Mouse (Mus musculus): ENCODE measurements around the gene Smarce1. TPM values are rescaled to one million over a fixed set of nuclear protein-coding genes. Genes with fewer than 3 reads are reported as not detected.

Gene Smarce1
- polyA plus RNA-seq, 1 experiment: 37.0 TPM

DNA sequence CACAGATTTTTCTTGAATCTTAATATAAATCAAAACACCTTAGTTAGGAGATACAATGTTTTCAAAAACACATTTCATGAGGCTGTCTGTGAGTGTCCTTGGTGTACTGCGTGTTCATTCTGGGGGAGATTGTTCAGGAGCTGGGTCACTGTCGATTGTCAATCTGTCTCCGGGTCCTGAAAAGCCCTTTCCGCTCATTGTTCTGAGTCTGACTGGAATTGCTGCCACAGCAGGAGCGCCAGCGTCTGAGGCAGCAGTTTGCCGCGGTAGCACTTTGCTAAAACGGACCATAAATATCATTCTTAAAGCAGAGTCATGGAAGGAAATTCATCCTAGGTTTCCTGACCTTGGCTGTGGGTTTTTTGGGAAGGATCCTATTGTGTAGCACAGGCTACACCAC lies 35.0 kb upstream of the Smarce1 start:
- WGBS: 37% methylated on average over 9 of the region's 9 CpGs
- no peak for DNase-seq
- Histone ChIP-seq H3K4me1 (replicated peaks; ENCODE audit: control insufficient read depth, insufficient read depth, low read length) (no peaks in the 10 kb centered on the region), H3K27me3 (ENCODE audit: control insufficient read depth, insufficient read depth, low read length) (no peaks in the 10 kb centered on the region; the same call in 1 of the 2 replicates), H3K36me3 (ENCODE audit: control insufficient read depth, insufficient read depth, low read length) (no peaks in the 10 kb centered on the region), H3K4me3 (ENCODE audit: control insufficient read depth, insufficient read depth, low read length) (no peak overlapping the region), H3K27ac (ENCODE audit: control insufficient read depth, insufficient read depth, low read length) (no peak overlapping the region)
- no peak for TF ChIP-seq POLR2A (IDR thresholded peaks at IDR 0.05; ENCODE audit: control insufficient read depth, extremely low read depth, insufficient read depth, low read length, poor library complexity)
- no peak for TF ChIP-seq CTCF (IDR thresholded peaks at IDR 0.05; ENCODE audit: borderline replicate concordance, control insufficient read depth, extremely low read depth, insufficient read depth, low read length, poor library complexity)

GRCm38 (mm10) chr11:99265220-99265619 lies 34.4 kb upstream of the Smarce1 start:
- DNase-seq: no peak
- no peak overlapping the region for H3K4me3 ChIP-seq (ENCODE audit: control insufficient read depth, insufficient read depth, low read length)
- no peaks in the 10 kb centered on the region for H3K4me1 ChIP-seq (replicated peaks; ENCODE audit: control insufficient read depth, insufficient read depth, low read length)
- WGBS: 77% methylated on average over 9 of the region's 9 CpGs
- no peak overlapping the region for H3K27ac ChIP-seq (ENCODE audit: control insufficient read depth, insufficient read depth, low read length)
- H3K36me3 ChIP-seq (ENCODE audit: control insufficient read depth, insufficient read depth, low read length): no peaks in the 10 kb centered on the region
- TF ChIP-seq CTCF (IDR thresholded peaks at IDR 0.05; ENCODE audit: borderline replicate concordance, control insufficient read depth, extremely low read depth, insufficient read depth, low read length, poor library complexity): no peak
- TF ChIP-seq POLR2A (IDR thresholded peaks at IDR 0.05; ENCODE audit: control insufficient read depth, extremely low read depth, insufficient read depth, low read length, poor library complexity): no peak
- no peaks in the 10 kb centered on the region; the same call in 1 of the 2 replicates for H3K27me3 ChIP-seq (ENCODE audit: control insufficient read depth, insufficient read depth, low read length)

- no peak overlapping the region for H3K27ac ChIP-seq (ENCODE audit: control insufficient read depth, insufficient read depth, low read length)
- H3K4me1 ChIP-seq (replicated peaks; ENCODE audit: control insufficient read depth, insufficient read depth, low read length): peaks cover 8% of the 10 kb centered on the region
- TF ChIP-seq POLR2A (IDR thresholded peaks at IDR 0.05; ENCODE audit: control insufficient read depth, extremely low read depth, insufficient read depth, low read length, poor library complexity) (no peak), CTCF (IDR thresholded peaks at IDR 0.05; ENCODE audit: borderline replicate concordance, control insufficient read depth, extremely low read depth, insufficient read depth, low read length, poor library complexity) (no peak)
- no peak for DNase-seq
- no peaks in the 10 kb centered on the region for H3K27me3 ChIP-seq (ENCODE audit: control insufficient read depth, insufficient read depth, low read length)
- 85% methylated on average over 4 of the region's 4 CpGs for WGBS
- H3K36me3 ChIP-seq (ENCODE audit: control insufficient read depth, insufficient read depth, low read length): no peaks in the 10 kb centered on the region
- no peak overlapping the region for H3K4me3 ChIP-seq (ENCODE audit: control insufficient read depth, insufficient read depth, low read length)
Measured at GRCm38 (mm10) chr11:99256213-99256612, 25.4 kb upstream of the Smarce1 start.

DNA sequence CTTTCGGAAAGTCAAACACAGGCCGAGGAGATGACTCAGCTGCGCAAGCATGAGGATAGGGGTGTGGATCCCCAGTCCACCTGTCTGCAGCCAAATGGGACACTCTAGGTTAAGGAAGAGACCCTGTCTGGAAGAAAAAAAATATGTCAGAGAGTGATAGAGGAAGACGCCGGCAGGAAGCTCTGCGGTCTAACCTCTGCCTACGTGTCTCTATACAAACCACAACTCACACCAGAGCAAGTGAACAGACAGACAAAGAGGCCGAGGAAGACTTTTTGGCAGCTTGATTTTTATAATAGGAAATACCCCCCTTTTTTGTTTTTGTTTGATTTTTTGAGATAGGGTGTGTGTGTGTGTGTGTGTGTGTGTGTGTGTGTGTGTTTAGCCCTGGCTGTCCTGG lies 24.5 kb upstream of the Smarce1 start:
- no peak overlapping the region for H3K27ac ChIP-seq (ENCODE audit: control insufficient read depth, insufficient read depth, low read length)
- H3K36me3 ChIP-seq (ENCODE audit: control insufficient read depth, insufficient read depth, low read length): no peaks in the 10 kb centered on the region
- peaks cover 8% of the 10 kb centered on the region for H3K4me1 ChIP-seq (replicated peaks; ENCODE audit: control insufficient read depth, insufficient read depth, low read length)
- 40% methylated on average over 8 of the region's 8 CpGs for WGBS
- TF ChIP-seq CTCF (IDR thresholded peaks at IDR 0.05; ENCODE audit: borderline replicate concordance, control insufficient read depth, extremely low read depth, insufficient read depth, low read length, poor library complexity): no peak
- TF ChIP-seq POLR2A (IDR thresholded peaks at IDR 0.05; ENCODE audit: control insufficient read depth, extremely low read depth, insufficient read depth, low read length, poor library complexity): no peak
- H3K4me3 ChIP-seq (ENCODE audit: control insufficient read depth, insufficient read depth, low read length): no peak overlapping the region
- DNase-seq: peak; percentile 18
- H3K27me3 ChIP-seq (ENCODE audit: control insufficient read depth, insufficient read depth, low read length): no peaks in the 10 kb centered on the region

DNA sequence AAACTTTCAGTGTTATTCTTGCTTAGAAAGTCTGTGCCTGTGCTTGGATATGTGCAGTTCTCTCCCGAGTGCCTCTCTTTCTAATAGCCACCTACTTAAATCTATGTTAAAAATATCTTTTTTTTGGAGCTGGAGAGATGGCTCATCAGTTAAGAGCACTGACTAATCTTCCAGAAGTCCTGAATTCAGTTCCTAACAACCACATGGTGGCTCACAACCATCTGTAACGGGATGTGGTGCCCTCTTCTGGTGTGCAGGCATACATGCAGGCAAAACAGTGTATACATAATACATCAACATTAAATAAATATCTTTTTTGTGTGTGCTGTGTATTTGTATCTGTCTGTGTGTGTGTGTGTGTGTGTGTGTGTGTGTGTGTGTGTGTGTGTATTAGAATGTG lies 23.1 kb upstream of the Smarce1 start:
- Histone ChIP-seq H3K36me3 (ENCODE audit: control insufficient read depth, insufficient read depth, low read length) (no peaks in the 10 kb centered on the region), H3K4me3 (ENCODE audit: control insufficient read depth, insufficient read depth, low read length) (no peak overlapping the region), H3K27ac (ENCODE audit: control insufficient read depth, insufficient read depth, low read length) (no peak overlapping the region), H3K27me3 (ENCODE audit: control insufficient read depth, insufficient read depth, low read length) (no peaks in the 10 kb centered on the region), H3K4me1 (replicated peaks; ENCODE audit: control insufficient read depth, insufficient read depth, low read length) (peaks cover 8% of the 10 kb centered on the region)
- TF ChIP-seq CTCF (IDR thresholded peaks at IDR 0.05; ENCODE audit: borderline replicate concordance, control insufficient read depth, extremely low read depth, insufficient read depth, low read length, poor library complexity) (no peak), POLR2A (IDR thresholded peaks at IDR 0.05; ENCODE audit: control insufficient read depth, extremely low read depth, insufficient read depth, low read length, poor library complexity) (no peak)
- DNase-seq: no peak
- 79% methylated on average over 2 of the region's 2 CpGs for WGBS

DNA sequence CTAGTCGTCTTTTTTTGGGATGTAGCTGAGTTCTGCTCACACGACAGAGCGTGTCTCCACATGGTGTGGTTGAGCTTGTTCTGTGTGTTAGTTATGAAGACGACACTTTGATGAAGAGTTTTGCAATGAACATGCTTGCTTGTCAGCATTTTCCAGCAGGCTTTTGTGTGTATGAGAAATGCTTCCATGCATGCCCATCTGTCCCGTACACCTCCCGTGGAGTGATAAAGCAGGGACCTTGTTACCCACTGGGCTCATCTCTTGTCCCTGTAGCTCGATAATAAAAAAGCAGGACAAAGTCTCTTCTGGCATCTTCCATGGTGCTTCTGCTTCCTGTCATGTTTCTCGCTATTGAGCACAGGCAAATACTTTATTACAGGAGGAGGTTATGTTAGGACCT lies 21.9 kb upstream of the Smarce1 start:
- no peaks in the 10 kb centered on the region for H3K27me3 ChIP-seq (ENCODE audit: control insufficient read depth, insufficient read depth, low read length)
- H3K4me1 ChIP-seq (replicated peaks; ENCODE audit: control insufficient read depth, insufficient read depth, low read length): peaks cover 8% of the 10 kb centered on the region
- no peak overlapping the region for H3K4me3 ChIP-seq (ENCODE audit: control insufficient read depth, insufficient read depth, low read length)
- H3K27ac ChIP-seq (ENCODE audit: control insufficient read depth, insufficient read depth, low read length): no peak overlapping the region
- DNase-seq: no peak
- 71% methylated on average over 8 of the region's 8 CpGs for WGBS
- TF ChIP-seq POLR2A (IDR thresholded peaks at IDR 0.05; ENCODE audit: control insufficient read depth, extremely low read depth, insufficient read depth, low read length, poor library complexity): no peak
- no peak for TF ChIP-seq CTCF (IDR thresholded peaks at IDR 0.05; ENCODE audit: borderline replicate concordance, control insufficient read depth, extremely low read depth, insufficient read depth, low read length, poor library complexity)
- no peaks in the 10 kb centered on the region for H3K36me3 ChIP-seq (ENCODE audit: control insufficient read depth, insufficient read depth, low read length)

DNA sequence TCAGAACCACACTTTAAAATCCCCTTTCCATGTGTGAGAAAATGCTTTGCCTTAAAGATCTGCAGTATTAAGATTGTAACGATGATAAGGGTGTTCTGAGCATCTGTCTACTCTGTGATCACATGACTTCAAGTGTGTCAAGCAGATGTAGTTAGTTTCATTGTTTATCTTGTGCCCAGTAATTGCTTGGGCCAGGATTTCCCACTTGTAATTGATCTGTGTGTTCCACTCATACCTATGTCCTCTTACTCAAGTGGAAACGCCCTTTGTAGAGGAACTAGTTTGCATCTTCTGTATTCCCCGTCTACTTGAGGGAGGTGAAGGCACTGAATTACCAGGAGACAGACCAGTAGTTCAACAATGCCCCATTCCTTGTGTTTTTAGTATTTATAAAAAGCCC lies 19.8 kb upstream of the Smarce1 start:
- Histone ChIP-seq H3K27me3 (ENCODE audit: control insufficient read depth, insufficient read depth, low read length) (no peaks in the 10 kb centered on the region), H3K36me3 (ENCODE audit: control insufficient read depth, insufficient read depth, low read length) (no peaks in the 10 kb centered on the region), H3K4me3 (ENCODE audit: control insufficient read depth, insufficient read depth, low read length) (no peak overlapping the region), H3K4me1 (replicated peaks; ENCODE audit: control insufficient read depth, insufficient read depth, low read length) (peaks cover 8% of the 10 kb centered on the region), H3K27ac (ENCODE audit: control insufficient read depth, insufficient read depth, low read length) (no peak overlapping the region)
- DNase-seq: no peak
- TF ChIP-seq CTCF (IDR thresholded peaks at IDR 0.05; ENCODE audit: borderline replicate concordance, control insufficient read depth, extremely low read depth, insufficient read depth, low read length, poor library complexity): no peak
- no peak for TF ChIP-seq POLR2A (IDR thresholded peaks at IDR 0.05; ENCODE audit: control insufficient read depth, extremely low read depth, insufficient read depth, low read length, poor library complexity)
- WGBS: 48% methylated on average over 3 of the region's 3 CpGs

Measured in thymus, adult 2 months (tissue).